Mouse (Mus musculus) kidney, adult 2 months (tissue): ENCODE results near the gene Fzd10. TPM values are rescaled to one million over a fixed set of nuclear protein-coding genes. Genes with fewer than 3 reads are reported as not detected.

ENCODE experiments used
- DNase-seq: peaks from one replicate; pipeline ENCODE4 v3.0.0; 2021
- H3K27ac ChIP-seq: fragments of 200-500 bp; 2 replicates; pipeline ENCODE4 v1.5.1; 2012; ENCODE audit warnings: low read depth, low read length, control low read depth, inconsistent platforms; ENCODE audit not compliant: insufficient read depth
- H3K27me3 ChIP-seq: fragments of 200-500 bp; replicated peaks from 2 replicates; pipeline ENCODE4 v1.6.1; 2012; ENCODE audit warnings: mild to moderate bottlenecking, moderate library complexity, low read length, inconsistent platforms; ENCODE audit not compliant: control insufficient read depth, insufficient read depth
- H3K36me3 ChIP-seq: fragments of 200-500 bp; 2 replicates; pipeline ENCODE4 v1.6.1; 2012; ENCODE audit warnings: mild to moderate bottlenecking, moderate library complexity, low read length, inconsistent platforms; ENCODE audit not compliant: control insufficient read depth, insufficient read depth
- H3K4me1 ChIP-seq: fragments of 200-500 bp; 2 replicates; pipeline ENCODE4 v1.6.1; 2011; ENCODE audit warnings: low read length; ENCODE audit not compliant: control insufficient read depth, insufficient read depth
- H3K4me3 ChIP-seq: fragments of 200-500 bp; 2 replicates; pipeline ENCODE4 v1.5.1; 2011; ENCODE audit warnings: mild to moderate bottlenecking, low read depth, low read length, control low read depth; ENCODE audit not compliant: insufficient read depth
- CTCF ChIP-seq: fragments of 200-500 bp; conservative IDR thresholded peaks from 2 replicates; pipeline ENCODE4 v1.5.1; 2011; ENCODE audit warnings: low read depth, mild to moderate bottlenecking, control low read depth, low read length, moderate library complexity, mixed read lengths; ENCODE audit not compliant: insufficient read depth, insufficient read length
- POLR2A ChIP-seq: fragments of 200-500 bp; IDR thresholded peaks from one replicate; pipeline ENCODE4 v1.6.1; 2011; ENCODE audit warnings: low read depth, low read length, control low read depth
- WGBS: fragments of 180-500 bp; shearing (Covaris S2); methylation state at CpG from one replicate; pipeline ENCODE4 v1.1.7; 2018; 5-methylcytosine and 5-hydroxymethylcytosine counted together
- polyA plus RNA-seq: library from polyadenylated mRNA; depleted of rRNA; stranded (reverse); fragments of >200 nt; gene quantifications from 2 replicates; pipeline ENCODE4 v1.2.3, GENCODE M21; 2012

The Fzd10 gene
- polyA plus RNA-seq, 1 experiment, result 0.20 TPM

DNA sequence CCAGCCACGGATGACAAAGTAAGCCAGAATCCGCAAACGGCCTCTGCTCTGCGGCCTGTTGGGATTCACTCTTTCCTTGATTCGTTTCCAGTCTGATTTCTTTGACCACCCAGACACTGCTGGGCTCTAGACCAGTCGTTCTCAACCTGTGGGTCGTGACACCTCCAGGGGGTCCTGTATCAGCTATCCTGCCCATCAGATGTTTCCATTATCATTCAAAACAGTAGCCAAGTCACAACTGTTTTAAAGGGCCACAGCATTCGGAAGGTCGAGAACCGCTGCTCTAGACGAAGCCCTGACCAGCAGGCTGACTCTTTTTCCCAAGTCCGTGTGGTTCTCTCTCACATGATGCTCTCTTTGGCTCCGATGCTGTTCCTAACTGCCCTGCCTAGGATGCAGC lies 7.2 kb upstream of the Fzd10 start:
- DNase-seq, result no peak
- H3K27ac ChIP-seq, result no peak overlapping the region
- H3K4me1 ChIP-seq, result no peaks in the 10 kb centered on the region
- no peak for TF ChIP-seq POLR2A
- no peak for TF ChIP-seq CTCF
- H3K27me3 ChIP-seq, result peaks cover 1% of the 10 kb centered on the region; the same call in 1 of the 2 replicates
- WGBS, result 86% methylated on average over 13 of the region's 13 CpGs
- no peaks in the 10 kb centered on the region for H3K36me3 ChIP-seq
- no peak overlapping the region for H3K4me3 ChIP-seq

GRCm38 (mm10) chr5:128596813-128597212 lies 3.8 kb upstream of the Fzd10 start:
- Histone ChIP-seq H3K27me3 (peaks cover 1% of the 10 kb centered on the region; the same call in 1 of the 2 replicates), H3K27ac (no peak overlapping the region), H3K4me1 (no peaks in the 10 kb centered on the region), H3K4me3 (no peak overlapping the region), H3K36me3 (no peaks in the 10 kb centered on the region)
- 9% methylated on average over 20 of the region's 20 CpGs for WGBS
- TF ChIP-seq POLR2A (no peak), CTCF (no peak)
- DNase-seq, result no peak

- H3K4me3 ChIP-seq, result no peak overlapping the region
- TF ChIP-seq POLR2A (no peak), CTCF (no peak)
- no peaks in the 10 kb centered on the region for H3K4me1 ChIP-seq
- no peaks in the 10 kb centered on the region for H3K36me3 ChIP-seq
- no peak for DNase-seq
- WGBS, result 46% methylated on average over 4 of the region's 4 CpGs
- no peak overlapping the region for H3K27ac ChIP-seq
- peaks cover 1% of the 10 kb centered on the region; the same call in 1 of the 2 replicates for H3K27me3 ChIP-seq
These were observed 3.3 kb upstream of the Fzd10 start for GRCm38 (mm10) chr5:128597381-128597780.

DNA sequence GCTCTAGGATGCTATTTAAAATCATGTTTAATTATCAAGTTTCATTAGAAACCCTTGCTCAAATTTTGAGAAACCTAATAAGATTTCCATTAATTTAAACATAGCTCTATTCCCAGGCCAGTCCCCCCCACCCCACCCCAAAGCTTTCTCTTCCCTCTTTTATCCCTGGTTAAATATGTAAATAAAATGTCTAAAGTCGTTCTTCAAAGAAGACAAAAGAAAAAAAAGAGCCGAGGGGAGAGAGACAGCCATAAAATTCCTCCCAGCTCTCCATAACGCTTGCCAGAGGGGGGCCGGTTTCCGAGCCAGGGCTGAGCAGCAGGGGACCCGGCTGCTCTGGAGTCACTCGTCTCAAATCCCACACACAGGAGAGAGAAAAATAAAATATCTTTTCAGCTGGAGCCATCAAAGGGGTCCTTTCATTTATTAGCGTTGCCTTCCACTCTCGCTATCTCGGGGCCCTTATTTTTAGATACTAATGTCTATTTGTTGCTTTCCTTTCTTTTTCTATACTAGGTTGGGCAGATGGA lies 2.4 kb upstream of the Fzd10 start:
- 13% methylated on average over 10 of the region's 10 CpGs for WGBS
- peaks cover 1% of the 10 kb centered on the region; the same call in 1 of the 2 replicates for H3K27me3 ChIP-seq
- DNase-seq, result no peak
- H3K36me3 ChIP-seq, result no peaks in the 10 kb centered on the region
- TF ChIP-seq CTCF, result no peak
- no peak for TF ChIP-seq POLR2A
- H3K4me1 ChIP-seq, result no peaks in the 10 kb centered on the region
- no peak overlapping the region for H3K4me3 ChIP-seq
- no peak overlapping the region for H3K27ac ChIP-seq

DNA sequence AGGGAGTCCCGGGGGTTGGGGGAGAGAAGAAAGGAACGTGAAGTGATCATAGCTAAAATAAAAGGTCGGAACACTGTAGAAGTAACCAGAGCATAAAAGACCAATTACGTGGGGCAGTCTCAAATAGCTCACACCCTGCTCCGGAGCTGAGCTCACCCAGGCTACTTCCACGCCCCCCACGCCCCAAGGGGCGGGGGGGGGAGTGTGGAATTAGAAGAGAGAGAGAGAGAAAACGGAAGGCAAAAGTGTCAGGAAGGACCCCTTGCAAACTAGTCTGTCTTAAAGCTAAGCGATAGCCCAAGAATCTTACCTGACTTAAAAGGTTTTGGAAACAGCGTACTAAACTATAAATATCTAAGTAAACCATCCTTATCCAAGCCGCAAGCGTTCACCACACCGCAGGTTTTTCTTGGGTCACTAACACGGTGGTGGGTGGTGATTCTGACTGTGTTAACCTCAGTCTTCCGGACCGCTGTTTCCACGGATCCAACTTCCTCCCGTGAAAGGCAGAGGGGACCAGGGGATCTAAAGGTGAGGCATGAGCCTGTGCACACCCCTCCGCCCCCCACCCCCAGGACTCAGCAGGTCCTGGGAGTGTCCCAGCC lies 1.8 kb upstream of the Fzd10 start:
- Histone ChIP-seq H3K4me3 (no peak overlapping the region), H3K36me3 (no peaks in the 10 kb centered on the region), H3K27me3 (peaks cover 1% of the 10 kb centered on the region; the same call in 1 of the 2 replicates), H3K27ac (no peak overlapping the region), H3K4me1 (no peaks in the 10 kb centered on the region)
- DNase-seq, result no peak
- no peak for TF ChIP-seq CTCF
- no peak for TF ChIP-seq POLR2A
- 1% methylated on average over 20 of the region's 20 CpGs for WGBS

- TF ChIP-seq CTCF, result no peak
- TF ChIP-seq POLR2A, result no peak
- Histone ChIP-seq H3K27me3 (peaks cover 1% of the 10 kb centered on the region; the same call in 1 of the 2 replicates), H3K4me3 (no peak overlapping the region), H3K36me3 (no peaks in the 10 kb centered on the region), H3K27ac (no peak overlapping the region), H3K4me1 (no peaks in the 10 kb centered on the region)
- no peak for DNase-seq
- WGBS, result 2% methylated on average over 28 of the region's 28 CpGs
These were observed 1.1 kb upstream of the Fzd10 start for GRCm38 (mm10) chr5:128599365-128600071.
